Mouse (Mus musculus) thymus, adult 2 months (tissue): ENCODE results near the gene Nav1. TPM values are rescaled to one million over a fixed set of nuclear protein-coding genes. Genes with fewer than 3 reads are reported as not detected.

Experiments used
- DNase-seq: peaks from one replicate; pipeline ENCODE4 v3.0.0; 2021
- H3K27ac ChIP-seq: fragments of 200-500 bp; 2 replicates; pipeline ENCODE4 v1.5.1; 2012; ENCODE audit warnings: low read length, control low read depth; ENCODE audit not compliant: control insufficient read depth, insufficient read depth
- H3K27me3 ChIP-seq: fragments of 200-500 bp; 2 replicates; pipeline ENCODE4 v1.6.1; 2012; ENCODE audit warnings: mild to moderate bottlenecking, low read length, moderate library complexity, mixed read lengths; ENCODE audit not compliant: control insufficient read depth, insufficient read depth
- H3K36me3 ChIP-seq: fragments of 200-500 bp; 2 replicates; pipeline ENCODE4 v1.6.1; 2012; ENCODE audit warnings: mild to moderate bottlenecking, low read length, moderate library complexity; ENCODE audit not compliant: control insufficient read depth, insufficient read depth
- H3K4me1 ChIP-seq: fragments of 200-500 bp; replicated peaks from 2 replicates; pipeline ENCODE4 v1.6.1; 2012; ENCODE audit warnings: low read length; ENCODE audit not compliant: control insufficient read depth, insufficient read depth
- H3K4me3 ChIP-seq: fragments of 200-500 bp; 2 replicates; pipeline ENCODE4 v1.5.1; 2012; ENCODE audit warnings: mild to moderate bottlenecking, low read length, control low read depth, moderate library complexity; ENCODE audit not compliant: control insufficient read depth, insufficient read depth
- CTCF ChIP-seq: fragments of 200-500 bp; IDR thresholded peaks from 2 replicates; pipeline ENCODE4 v1.5.1; 2012; ENCODE audit warnings: mild to moderate bottlenecking, control low read depth, low read length, moderate library complexity, borderline replicate concordance; ENCODE audit not compliant: control insufficient read depth, poor library complexity, insufficient read depth; ENCODE audit errors: extremely low read depth
- POLR2A ChIP-seq: fragments of 200-500 bp; IDR thresholded peaks from 2 replicates; pipeline ENCODE4 v1.6.1; 2012; ENCODE audit warnings: mild to moderate bottlenecking, low read length, control low read depth, moderate library complexity; ENCODE audit not compliant: control insufficient read depth, poor library complexity, insufficient read depth; ENCODE audit errors: extremely low read depth
- WGBS: fragments of 180-500 bp; shearing (Covaris S2); methylation state at CpG from one replicate; pipeline ENCODE4 v1.1.7; 2018; 5-methylcytosine and 5-hydroxymethylcytosine counted together
- polyA plus RNA-seq: library from polyadenylated mRNA; depleted of rRNA; stranded (reverse); fragments of >200 nt; gene quantifications from 2 replicates; pipeline ENCODE4 v1.2.3, GENCODE M21; 2012

Gene Nav1
- polyA plus RNA-seq, 1 experiment = 8.7 TPM

GRCm38 (mm10) chr1:135629846-135630245 lies 22.8 kb upstream of the Nav1 start:
- Histone ChIP-seq H3K4me1 (peaks cover 12% of the 10 kb centered on the region), H3K36me3 (no peaks in the 10 kb centered on the region), H3K27ac (no peak overlapping the region), H3K27me3 (no peaks in the 10 kb centered on the region), H3K4me3 (no peak overlapping the region)
- 92% methylated on average over 5 of the region's 5 CpGs for WGBS
- no peak for TF ChIP-seq CTCF
- no peak for TF ChIP-seq POLR2A
- no peak for DNase-seq

- Histone ChIP-seq H3K4me3 (no peak overlapping the region), H3K4me1 (peaks cover 2% of the 10 kb centered on the region; the same call in 1 of the 2 replicates), H3K36me3 (no peaks in the 10 kb centered on the region), H3K27ac (no peak overlapping the region), H3K27me3 (no peaks in the 10 kb centered on the region)
- DNase-seq = no peak
- WGBS = 35% methylated on average over 6 of the region's 6 CpGs
- TF ChIP-seq POLR2A (no peak), CTCF (no peak)
Measured at GRCm38 (mm10) chr1:135626218-135626617, 19.1 kb upstream of the Nav1 start.

GRCm38 (mm10) chr1:135625741-135626140 lies 18.6 kb upstream of the Nav1 start:
- no peak overlapping the region for H3K4me3 ChIP-seq
- no peak overlapping the region for H3K27ac ChIP-seq
- H3K4me1 ChIP-seq = no peaks in the 10 kb centered on the region
- H3K27me3 ChIP-seq = no peaks in the 10 kb centered on the region
- H3K36me3 ChIP-seq = no peaks in the 10 kb centered on the region
- 21% methylated on average over 3 of the region's 3 CpGs for WGBS
- no peak for DNase-seq
- TF ChIP-seq POLR2A (no peak), CTCF (no peak)

- Histone ChIP-seq H3K27ac (no peak overlapping the region), H3K36me3 (no peaks in the 10 kb centered on the region), H3K4me3 (no peak overlapping the region), H3K27me3 (no peaks in the 10 kb centered on the region), H3K4me1 (no peaks in the 10 kb centered on the region)
- TF ChIP-seq CTCF (no peak), POLR2A (no peak)
- no peak for DNase-seq
- 79% methylated on average over 5 of the region's 5 CpGs for WGBS
Measured at GRCm38 (mm10) chr1:135624646-135625045, 17.6 kb upstream of the Nav1 start.

GRCm38 (mm10) chr1:135623136-135623535 lies 16.0 kb upstream of the Nav1 start:
- DNase-seq = no peak
- no peak overlapping the region for H3K27ac ChIP-seq
- H3K36me3 ChIP-seq = no peaks in the 10 kb centered on the region
- TF ChIP-seq POLR2A = no peak
- no peak for TF ChIP-seq CTCF
- no peaks in the 10 kb centered on the region for H3K27me3 ChIP-seq
- H3K4me1 ChIP-seq = no peaks in the 10 kb centered on the region
- WGBS = 93% methylated on average over 5 of the region's 5 CpGs
- H3K4me3 ChIP-seq = no peak overlapping the region

GRCm38 (mm10) chr1:135621307-135621706 lies 14.2 kb upstream of the Nav1 start:
- Histone ChIP-seq H3K4me3 (no peak overlapping the region), H3K27me3 (no peaks in the 10 kb centered on the region), H3K4me1 (no peaks in the 10 kb centered on the region), H3K36me3 (no peaks in the 10 kb centered on the region), H3K27ac (no peak overlapping the region)
- 93% methylated on average over 3 of the region's 3 CpGs for WGBS
- no peak for DNase-seq
- TF ChIP-seq POLR2A (no peak), CTCF (no peak)

- Histone ChIP-seq H3K4me3 (no peak overlapping the region), H3K36me3 (no peaks in the 10 kb centered on the region), H3K27me3 (no peaks in the 10 kb centered on the region), H3K4me1 (no peaks in the 10 kb centered on the region), H3K27ac (no peak overlapping the region)
- WGBS = 15% methylated on average over 7 of the region's 7 CpGs
- DNase-seq = no peak
- TF ChIP-seq CTCF (no peak), POLR2A (no peak)
Measured at GRCm38 (mm10) chr1:135619932-135620391, 12.9 kb upstream of the Nav1 start.

- 83% methylated on average over 7 of the region's 7 CpGs for WGBS
- Histone ChIP-seq H3K27ac (no peak overlapping the region), H3K4me3 (no peak overlapping the region), H3K36me3 (no peaks in the 10 kb centered on the region), H3K27me3 (no peaks in the 10 kb centered on the region), H3K4me1 (no peaks in the 10 kb centered on the region)
- no peak for DNase-seq
- no peak for TF ChIP-seq CTCF
Measured at GRCm38 (mm10) chr1:135619130-135619529, 12.0 kb upstream of the Nav1 start.
